Mouse (Mus musculus) kidney, postnatal 0 days (tissue): ENCODE results near the gene Pdzd9. TPM values are rescaled to one million over a fixed set of nuclear protein-coding genes. Genes with fewer than 3 reads are reported as not detected.

ENCODE experiments used
- ATAC-seq: fragments of 200-750 bp; cut with Nextera tagmentation; replicated peaks from 2 replicates; pipeline ENCODE4 v1.8.0; 2017; ENCODE audit warnings: low read depth, moderate number of reproducible peaks, moderate TSS enrichment, moderate library complexity; ENCODE audit not compliant: low FRiP score
- DNase-seq: peaks from one replicate; pipeline ENCODE4 v3.0.0-alpha.2; 2016; ENCODE audit warnings: low spot score
- H3K27ac ChIP-seq: fragments of 300-500 bp; sonication (generic); 2 replicates; pipeline ENCODE4 v1.5.1; 2014; ENCODE audit warnings: mild to moderate bottlenecking
- H3K27me3 ChIP-seq: fragments of 300-500 bp; sonication (generic); 2 replicates; pipeline ENCODE4 v1.6.1; 2014; ENCODE audit warnings: low read length, mixed read lengths; ENCODE audit not compliant: insufficient read depth
- H3K36me3 ChIP-seq: fragments of 300-500 bp; sonication (generic); 2 replicates; pipeline ENCODE4 v1.6.1; 2014; ENCODE audit warnings: low read length, mixed read lengths; ENCODE audit not compliant: insufficient read depth
- H3K4me1 ChIP-seq: fragments of 300-500 bp; sonication (generic); replicated peaks from 2 replicates; pipeline ENCODE4 v1.6.1; 2014; ENCODE audit warnings: antibody characterized with exemption, low read length, mixed read lengths; ENCODE audit not compliant: insufficient read depth
- H3K4me2 ChIP-seq: fragments of 300-500 bp; sonication (generic); 2 replicates; pipeline ENCODE4 v1.6.1; 2014; ENCODE audit warnings: mild to moderate bottlenecking, low read length, moderate library complexity, mixed read lengths
- H3K4me3 ChIP-seq: fragments of 300-500 bp; sonication (generic); replicated peaks from 2 replicates; pipeline ENCODE4 v1.5.1; 2014; ENCODE audit warnings: low read depth, low read length
- H3K9ac ChIP-seq: fragments of 300-500 bp; sonication (generic); 2 replicates; pipeline ENCODE4 v1.6.1; 2014; ENCODE audit warnings: low read depth, low read length
- H3K9me3 ChIP-seq: fragments of 300-500 bp; sonication (generic); replicated peaks from 2 replicates; pipeline ENCODE4 v1.6.1; 2016; ENCODE audit warnings: low read length, inconsistent platforms, mixed read lengths
- CTCF ChIP-seq: IDR thresholded peaks from 2 replicates; pipeline ENCODE4 v1.5.1; 2016; ENCODE audit warnings: antibody characterized with exemption, low read depth, mild to moderate bottlenecking, moderate library complexity
- WGBS: fragments of 180-500 bp; shearing (Covaris S2); extraction: QIAGEN DNeasy Blood & Tissue Kit; methylation state at CpG from one replicate; pipeline ENCODE4 v1.1.7; 2014; 5-methylcytosine and 5-hydroxymethylcytosine counted together
- polyA plus RNA-seq: library from polyadenylated mRNA; unstranded; fragments of >200 nt; fragmentation: Nextera tagmentation; extraction: Ambion mirVana; gene quantifications from 2 replicates; pipeline ENCODE4 v1.2.1, GENCODE M21; 2015

The Pdzd9 gene
- polyA plus RNA-seq, 1 experiment from 2014 or later, result 0.18 TPM

DNA sequence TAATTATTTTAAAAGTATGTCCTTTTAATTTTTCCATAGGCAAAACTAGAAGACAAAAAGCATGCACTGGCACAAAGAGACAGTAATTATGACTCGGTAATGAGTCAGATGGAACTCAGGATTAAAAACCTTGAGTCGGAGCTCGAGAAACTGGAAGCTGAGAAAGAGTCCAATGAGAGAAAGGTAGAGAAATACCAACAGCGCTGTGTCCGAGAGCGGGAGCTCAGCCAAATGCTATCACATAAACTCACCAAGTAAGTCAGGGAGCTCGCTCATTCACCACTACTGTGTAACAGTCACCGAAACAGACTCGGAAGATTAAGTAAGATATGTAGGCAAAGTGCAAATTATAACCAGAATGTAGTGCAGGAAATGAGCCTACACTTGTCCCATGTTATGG is 49.3 kb downstream of the Pdzd9 start:
- Histone ChIP-seq H3K36me3 (no peaks in the 10 kb centered on the region), H3K4me1 (no peaks in the 10 kb centered on the region), H3K27me3 (no peaks in the 10 kb centered on the region), H3K4me2 (no peak overlapping the region), H3K9me3 (no peaks in the 10 kb centered on the region), H3K9ac (no peak overlapping the region), H3K4me3 (no peak overlapping the region), H3K27ac (no peak overlapping the region)
- ATAC-seq, result no peak
- TF ChIP-seq CTCF, result no peak
- DNase-seq, result no peak
- WGBS, result 87% methylated on average over 9 of the region's 9 CpGs

- DNase-seq (no peak), ATAC-seq (no peak)
- no peaks in the 10 kb centered on the region for H3K4me1 ChIP-seq
- H3K27ac ChIP-seq, result no peak overlapping the region
- no peak overlapping the region for H3K4me3 ChIP-seq
- H3K9me3 ChIP-seq, result no peaks in the 10 kb centered on the region
- H3K9ac ChIP-seq, result no peak overlapping the region
- no peak overlapping the region for H3K4me2 ChIP-seq
- no peaks in the 10 kb centered on the region for H3K36me3 ChIP-seq
- no peak for TF ChIP-seq CTCF
- no peaks in the 10 kb centered on the region for H3K27me3 ChIP-seq
- 71% methylated on average over 8 of the region's 8 CpGs for WGBS
Measured at GRCm38 (mm10) chr7:120620075-120620771, 49.9 kb downstream of the Pdzd9 start.

Other genes with a start within 250 kb of the Pdzd9 start
- gene Uqcrc2, start 35.2 kb downstream of the Pdzd9 start, polyA plus RNA-seq, result 326 and 329 TPM in 2 replicates
- gene Mosmo, start 7.3 kb upstream of the Pdzd9 start, polyA plus RNA-seq, result 13.2 and 16.2 TPM in 2 replicates
- 0.13 and 0.15 TPM in 2 replicates for gene Vwa3a, start 69.0 kb upstream of the Pdzd9 start, polyA plus RNA-seq
- gene Gm5737, start 142.0 kb upstream of the Pdzd9 start, polyA plus RNA-seq, result not detected in 2 replicates
- gene Eef2k, start 172.5 kb upstream of the Pdzd9 start, polyA plus RNA-seq, result 13.8 and 14.9 TPM in 2 replicates
- 31.8 and 34.0 TPM in 2 replicates for gene Polr3e, start 247.4 kb upstream of the Pdzd9 start, polyA plus RNA-seq